Mouse (Mus musculus): ENCODE data around the gene Scp2.
"Not testable (repeated sequence)": the region's sequence is repeated elsewhere in the genome, so short reads cannot be mapped to it uniquely, and the experiment has no call there.

Gene Scp2

DNA sequence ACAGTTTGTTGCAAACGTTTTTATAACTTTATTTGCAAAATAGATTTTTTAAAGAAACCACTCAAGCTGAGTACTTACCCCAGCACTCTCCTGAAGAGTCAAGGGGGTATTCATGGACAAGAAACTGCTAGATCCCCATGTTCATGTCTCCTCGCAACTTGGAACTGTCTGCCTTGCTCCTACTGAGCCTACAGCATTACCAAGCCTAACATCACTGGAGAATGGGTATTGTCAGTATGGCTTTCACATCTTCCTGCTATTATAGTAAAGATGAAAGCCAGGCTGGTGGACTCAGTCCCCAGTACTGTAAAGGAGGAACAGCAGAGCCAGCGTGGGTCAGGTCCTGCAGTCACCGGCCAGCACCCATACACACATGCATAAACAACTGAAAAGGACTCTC lies 48.5 kb downstream of the Scp2 start, which contains the start of gene Podn:
Gene Podn, minus strand, starts transcription at position 101 of the 400 bp plus-strand sequence.
- DNase-seq (ENCODE audit: low spot score in 2 of 2): no peak

DNA sequence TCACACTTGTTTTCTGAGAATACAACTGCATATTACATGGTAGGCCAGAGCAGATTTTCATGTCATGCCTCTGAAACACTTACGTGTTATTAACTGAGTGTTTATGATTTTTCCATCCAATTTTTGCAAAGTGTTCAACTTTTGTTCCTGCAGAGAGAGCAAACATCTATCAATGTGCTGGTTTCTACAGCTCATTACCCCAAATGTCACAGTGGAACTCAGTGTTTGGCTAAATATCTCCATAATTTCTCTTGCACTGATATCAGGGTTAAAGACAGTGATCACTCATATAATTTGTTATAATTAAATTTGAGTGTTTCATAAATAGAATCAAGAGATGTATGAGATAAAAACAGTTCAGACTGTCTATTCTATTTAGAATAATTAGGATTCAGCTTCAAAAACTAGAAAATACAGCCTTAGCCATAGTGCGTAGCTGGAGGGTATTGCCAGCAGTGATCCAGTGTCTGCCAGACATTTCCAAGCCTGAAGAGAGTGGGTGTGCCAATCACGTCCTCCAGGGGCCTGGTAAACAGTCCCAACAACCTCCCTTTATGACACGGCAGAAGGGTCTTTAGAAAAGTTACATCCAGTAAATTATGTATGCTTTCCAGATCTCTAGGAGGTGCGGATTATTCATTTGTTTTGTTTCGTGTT lies 51.9 kb downstream of the Scp2 start:
- no peak for DNase-seq (ENCODE audit: low spot score in 2 of 2)

DNA sequence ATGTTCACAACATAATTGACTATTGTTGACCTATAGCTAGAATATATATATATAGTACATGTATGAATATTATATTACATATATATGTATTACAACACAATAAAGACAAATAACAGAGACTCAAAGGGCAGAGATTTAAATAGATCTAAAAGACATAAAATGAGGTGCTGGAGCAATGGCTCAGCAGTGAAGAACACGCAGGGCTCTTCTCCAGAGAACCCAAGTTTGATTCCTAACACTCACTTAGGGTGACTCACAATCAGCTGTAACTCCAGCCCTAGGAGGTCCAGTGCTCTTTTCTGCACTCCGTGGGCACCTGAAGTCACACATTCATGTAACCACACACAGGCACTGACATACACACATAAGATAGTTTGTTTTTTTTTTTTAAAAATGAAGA lies 60.8 kb downstream of the Scp2 start:
- no peak for DNase-seq (ENCODE audit: low spot score in 2 of 2)

DNA sequence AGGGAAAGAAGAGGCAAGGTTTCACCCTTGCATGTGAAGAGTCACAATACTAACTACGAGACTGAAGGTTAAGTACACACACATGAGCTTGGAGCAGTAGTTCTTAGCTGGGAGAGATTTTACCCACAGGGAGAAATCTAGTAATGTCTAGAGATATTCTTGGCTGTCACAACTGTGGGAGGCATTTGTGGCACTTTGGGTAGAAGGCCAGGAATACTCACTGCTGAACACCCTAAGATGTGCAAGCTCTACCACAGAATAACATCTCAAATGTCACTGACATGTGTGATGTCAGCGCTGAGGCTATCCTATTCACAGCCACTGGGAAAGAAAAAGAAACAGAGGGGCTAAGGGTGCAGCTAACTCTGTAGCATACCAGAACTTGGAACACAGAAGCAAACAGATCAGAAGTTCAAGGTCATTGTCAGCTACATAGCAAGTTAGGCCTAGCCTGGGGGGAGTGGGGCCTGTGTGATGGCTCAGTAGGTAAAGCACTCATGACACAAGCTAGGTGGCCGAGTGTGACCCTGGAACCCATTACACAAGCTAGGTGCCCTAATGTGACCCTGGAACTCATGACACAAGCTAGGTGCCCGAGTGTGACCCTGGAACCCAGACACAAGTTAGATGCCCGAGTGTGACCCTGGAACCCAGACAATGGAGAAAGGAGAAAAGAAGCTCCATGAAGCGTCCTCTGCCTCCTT lies 61.6 kb downstream of the Scp2 start:
- no peak for DNase-seq (ENCODE audit: low spot score in 2 of 2)

DNA sequence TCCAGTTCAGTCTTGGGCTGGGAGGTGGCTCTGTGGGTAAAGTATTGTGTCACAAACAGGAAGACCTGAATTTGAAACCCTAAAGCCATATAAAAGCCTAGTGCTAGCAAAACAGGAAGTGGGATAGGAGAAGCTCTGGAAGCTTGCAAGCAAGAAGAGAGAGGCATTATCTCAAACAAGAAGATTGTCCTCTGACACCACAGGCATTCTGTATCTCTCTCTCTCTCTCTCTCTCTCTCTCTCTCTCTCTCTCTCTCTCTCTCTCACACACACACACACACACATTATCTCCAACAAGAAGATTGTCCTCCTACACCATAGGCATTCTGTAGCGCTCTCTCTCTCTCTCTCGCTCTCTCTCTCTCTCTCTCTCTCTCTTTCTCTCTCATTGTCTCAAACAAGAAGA lies 62.4 kb downstream of the Scp2 start:
- DNase-seq (ENCODE audit: low spot score in 2 of 2): no peak

DNA sequence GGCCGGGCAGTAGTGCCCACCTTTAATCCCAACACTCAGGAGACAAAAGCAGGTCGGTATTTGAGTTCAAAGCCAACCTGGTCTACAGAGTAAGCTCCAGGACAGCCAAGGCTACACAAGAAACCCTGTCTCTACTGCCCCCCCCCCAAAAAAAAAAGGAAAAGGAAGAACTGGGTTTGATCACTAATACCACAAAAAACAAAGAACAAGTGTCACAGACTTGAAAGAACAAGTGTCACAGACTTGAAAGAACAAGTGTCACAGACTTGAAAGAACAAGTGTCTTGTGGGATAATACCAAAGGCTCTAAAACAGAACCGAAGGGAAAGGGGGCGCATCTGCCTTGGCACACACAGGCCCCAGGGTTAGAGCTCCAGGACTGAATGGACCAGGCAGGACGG lies 63.9 kb downstream of the Scp2 start:
- no peak for DNase-seq (ENCODE audit: low spot score in 2 of 2)

DNA sequence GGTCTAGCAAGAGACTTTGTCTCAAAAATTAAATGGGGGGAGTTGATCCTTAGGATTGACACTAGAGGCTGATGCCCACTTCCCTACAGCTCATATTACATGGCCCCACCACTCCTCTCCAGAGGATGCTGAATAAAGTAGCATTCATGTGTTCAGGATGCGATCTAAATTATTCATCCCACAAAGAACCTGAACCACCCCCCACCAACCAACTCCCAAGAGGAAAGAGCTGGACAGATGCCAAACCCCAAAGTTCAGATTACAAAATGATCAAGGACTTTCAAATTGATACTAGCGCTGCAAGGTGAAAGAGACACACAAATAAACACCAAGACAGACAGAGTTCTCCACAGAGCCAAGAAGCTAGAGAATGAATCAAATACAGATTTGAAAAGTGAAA lies 65.0 kb downstream of the Scp2 start:
- no peak for DNase-seq (ENCODE audit: low spot score in 2 of 2)

DNA sequence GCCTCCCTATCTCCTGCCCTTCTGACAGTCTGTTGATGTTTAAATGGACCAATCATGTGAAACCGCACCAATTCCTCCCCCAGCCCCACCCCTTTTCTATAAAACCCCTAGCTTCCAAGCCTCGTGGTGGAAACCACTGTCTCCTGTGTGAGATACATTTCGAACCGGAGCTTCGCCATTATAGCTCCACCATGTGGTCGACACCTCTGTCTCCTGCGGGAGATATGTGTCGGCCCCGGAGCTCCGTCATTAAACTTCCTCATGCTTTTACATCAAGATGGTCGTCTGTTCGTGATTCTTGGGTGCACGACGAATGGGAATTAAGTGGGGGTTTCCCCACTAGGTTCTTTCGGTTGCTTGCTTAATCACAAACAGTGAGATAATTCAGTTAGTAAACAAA lies 65.6 kb downstream of the Scp2 start:
- not testable (repeated sequence) for DNase-seq (ENCODE audit: low spot score in 2 of 2)

DNA sequence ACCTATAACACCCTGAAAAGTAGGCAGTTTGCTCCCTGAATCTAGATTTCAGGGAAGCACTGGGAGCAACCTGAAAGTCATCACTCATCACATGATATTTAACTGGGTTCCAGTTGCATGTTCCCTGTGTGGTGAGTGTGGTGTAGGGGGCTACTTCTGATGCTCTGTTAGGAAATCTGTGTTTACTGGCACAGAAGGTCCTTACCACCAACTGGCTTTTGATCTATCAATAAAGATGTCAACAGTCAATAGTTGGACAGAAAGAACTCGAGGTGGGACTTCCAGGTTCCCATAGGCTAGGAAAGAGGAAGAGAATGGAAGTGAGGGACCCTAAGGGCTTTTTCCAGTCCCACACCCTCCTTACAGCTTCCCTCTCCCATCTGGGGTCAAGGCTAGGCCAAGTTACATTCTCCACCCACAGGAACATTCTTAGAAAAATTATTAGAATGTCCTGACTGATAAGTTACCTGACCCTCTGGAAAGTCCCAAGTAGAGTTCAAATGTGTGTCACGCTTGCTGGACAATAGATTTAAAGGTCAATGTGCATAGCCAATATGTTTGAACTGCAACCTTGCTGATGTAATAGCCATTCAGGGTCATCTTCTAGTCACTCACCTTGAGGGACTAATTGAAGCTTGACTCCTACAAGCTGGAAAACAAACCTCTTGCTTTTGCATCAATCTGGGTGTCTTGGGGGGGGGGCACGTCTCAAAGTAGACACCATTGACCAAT lies 67.4 kb downstream of the Scp2 start:
- no peak for DNase-seq (ENCODE audit: low spot score in 2 of 2)

DNA sequence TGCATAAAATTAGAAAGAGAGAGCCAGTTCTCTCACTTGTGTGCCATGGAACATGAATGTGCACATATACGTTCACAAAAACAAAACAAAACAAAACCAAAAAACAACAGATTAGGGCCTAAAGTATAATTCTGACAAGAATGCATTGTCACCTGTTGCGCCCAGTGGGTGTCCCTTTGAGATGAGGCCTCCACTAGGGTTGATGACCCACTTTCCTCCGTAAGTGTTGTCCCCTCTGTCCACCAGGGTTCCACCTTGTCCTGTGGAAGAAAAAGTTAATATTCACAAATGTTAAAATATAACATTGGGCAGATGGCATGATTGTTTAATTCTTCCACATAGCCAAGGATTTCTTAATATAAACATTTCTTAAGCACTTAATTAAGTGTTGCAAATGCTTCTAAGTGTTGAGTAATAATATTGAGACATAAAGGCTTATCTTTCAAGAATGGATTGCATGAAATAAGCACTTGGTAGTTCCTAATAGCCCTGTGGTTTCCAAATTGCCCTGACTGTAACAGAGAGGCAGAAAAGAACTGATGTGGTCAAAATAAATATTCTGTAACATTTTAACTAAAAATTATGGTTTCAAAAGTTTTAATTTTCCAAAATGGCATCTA lies 70.5 kb downstream of the Scp2 start:
- no peak for DNase-seq (ENCODE audit: low spot score in 2 of 2)

DNA sequence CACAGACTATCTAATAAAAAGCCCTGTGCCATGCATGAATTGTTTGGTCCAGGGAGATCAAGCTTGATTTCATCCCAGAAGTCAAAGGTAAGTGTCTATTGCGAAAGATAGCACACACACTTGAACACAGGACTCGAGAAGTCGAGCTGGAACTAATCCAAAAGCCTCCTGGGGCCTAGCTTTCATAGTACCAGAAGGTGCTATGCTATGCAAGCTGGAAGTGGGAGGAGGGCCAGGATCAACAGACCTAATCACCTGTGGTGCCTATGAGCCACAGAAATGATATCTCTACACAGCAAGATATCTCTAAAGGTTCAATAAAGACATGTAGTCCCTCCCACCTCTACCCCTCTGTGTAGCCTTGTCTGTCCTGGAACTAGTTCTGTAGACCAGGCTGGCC lies 72.7 kb downstream of the Scp2 start:
- no peak for DNase-seq (ENCODE audit: low spot score in 2 of 2)

DNA sequence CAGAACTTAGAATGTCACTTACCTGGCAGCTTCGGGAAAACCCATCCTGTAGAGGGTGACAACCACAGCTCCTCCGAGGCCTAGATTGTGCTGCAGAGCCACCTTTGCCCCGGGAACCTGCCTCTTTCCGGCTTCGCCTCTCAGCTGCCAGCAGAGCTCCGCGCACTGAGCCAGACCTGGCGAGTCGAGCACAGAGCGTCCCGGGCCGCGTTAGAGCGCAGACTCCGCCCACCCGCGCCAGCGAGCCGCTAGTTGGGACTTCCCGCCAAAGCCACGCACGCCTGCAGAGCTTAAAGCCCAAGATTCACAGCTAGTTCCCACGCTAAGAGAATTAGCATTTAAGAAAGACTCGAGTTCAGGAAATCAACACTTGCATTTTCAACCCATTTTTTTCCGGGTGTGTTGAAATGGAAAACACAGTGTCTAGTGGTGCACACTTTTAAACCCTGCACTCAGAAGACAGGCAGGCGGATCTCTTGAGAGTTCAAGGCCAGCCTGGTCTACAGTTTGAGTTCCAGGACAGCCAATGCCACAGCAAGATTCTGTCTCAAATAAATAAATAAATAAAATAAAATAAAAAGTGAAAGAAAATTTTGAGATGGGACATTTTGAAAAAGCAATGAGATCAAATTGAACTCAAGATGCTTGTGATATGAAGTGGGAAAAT lies 73.4 kb downstream of the Scp2 start:
- DNase-seq (ENCODE audit: low spot score in 2 of 2): peak; percentile 88 to 92

DNA sequence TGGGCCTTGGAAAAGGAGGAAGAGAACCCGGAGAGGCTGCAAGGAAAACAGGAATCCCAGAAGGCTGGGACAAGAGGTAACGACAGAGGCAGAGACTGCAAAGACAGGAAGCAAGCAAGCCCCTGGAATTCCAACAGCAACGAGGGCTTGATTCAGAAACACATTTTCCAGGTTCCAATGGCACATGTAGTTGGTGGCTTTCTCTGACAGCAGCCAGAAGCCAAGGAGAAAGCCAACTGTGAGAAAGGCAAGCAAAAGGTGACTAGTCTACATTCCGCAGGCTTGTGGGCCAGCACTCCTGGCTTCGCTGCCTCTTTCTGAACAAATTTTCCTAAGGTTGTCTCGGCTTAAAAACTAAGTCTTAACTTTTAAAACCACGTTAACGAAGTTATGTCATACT lies 74.1 kb downstream of the Scp2 start:
- no peak for DNase-seq (ENCODE audit: low spot score in 2 of 2)

DNA sequence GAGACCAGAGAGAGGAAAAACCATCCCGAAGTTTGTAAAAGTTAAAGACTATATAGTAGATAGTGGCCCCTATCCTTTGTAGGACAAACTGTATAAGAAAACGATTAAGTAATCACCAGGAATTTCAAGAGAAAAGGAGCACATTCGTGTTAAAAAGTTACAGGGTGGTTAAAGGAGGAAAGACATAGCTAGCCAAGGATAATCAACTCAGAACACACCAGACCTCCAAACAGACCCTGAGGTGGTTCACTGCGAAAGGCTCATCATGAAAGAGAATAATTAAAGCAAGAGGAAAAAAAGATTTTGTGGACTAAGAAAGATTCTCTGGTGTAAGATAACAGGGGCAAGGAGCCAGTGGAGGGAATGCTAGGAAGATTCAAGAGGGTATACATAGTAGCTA lies 74.5 kb downstream of the Scp2 start:
- no peak for DNase-seq (ENCODE audit: low spot score in 2 of 2)

DNA sequence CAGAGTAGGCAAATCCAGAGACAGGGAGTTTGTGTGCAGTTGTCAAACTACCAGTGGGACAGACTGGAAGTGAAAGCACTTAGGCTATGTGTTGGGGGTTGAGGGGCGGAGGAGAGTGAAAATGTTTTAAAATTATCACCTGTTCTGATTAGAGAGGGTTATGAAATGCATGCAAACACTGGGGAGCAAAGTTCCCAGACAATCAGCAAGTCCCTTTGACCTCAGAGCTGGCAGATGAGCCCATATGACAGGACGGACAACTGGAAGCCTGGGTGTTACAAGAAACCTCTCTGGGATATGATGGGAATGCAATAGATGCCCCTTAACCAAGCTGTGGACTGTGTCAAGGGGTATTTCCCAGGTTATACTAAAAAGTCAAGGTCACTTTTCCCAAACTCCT lies 76.7 kb downstream of the Scp2 start:
- no peak for DNase-seq (ENCODE audit: low spot score in 2 of 2)

DNA sequence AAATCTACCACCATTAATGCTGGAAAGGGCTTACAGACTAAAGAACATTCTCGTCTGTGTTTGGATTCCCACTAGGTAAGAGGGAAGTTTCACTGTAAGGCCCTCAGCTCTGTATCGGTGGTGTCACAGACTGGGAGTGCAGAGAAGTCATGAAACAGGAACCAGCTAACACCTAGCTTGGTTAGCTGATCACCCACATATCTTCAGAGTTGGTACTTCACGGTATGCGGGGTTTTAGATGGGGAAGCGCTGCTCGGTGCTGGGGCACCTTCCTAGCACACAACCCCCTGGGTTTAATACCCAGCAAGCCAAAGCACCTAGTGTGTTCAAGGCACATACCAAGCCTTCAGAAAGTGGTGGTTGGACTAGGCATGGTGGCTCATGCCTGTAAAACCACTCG lies 77.5 kb downstream of the Scp2 start:
- no peak for DNase-seq (ENCODE audit: low spot score in 2 of 2)

DNA sequence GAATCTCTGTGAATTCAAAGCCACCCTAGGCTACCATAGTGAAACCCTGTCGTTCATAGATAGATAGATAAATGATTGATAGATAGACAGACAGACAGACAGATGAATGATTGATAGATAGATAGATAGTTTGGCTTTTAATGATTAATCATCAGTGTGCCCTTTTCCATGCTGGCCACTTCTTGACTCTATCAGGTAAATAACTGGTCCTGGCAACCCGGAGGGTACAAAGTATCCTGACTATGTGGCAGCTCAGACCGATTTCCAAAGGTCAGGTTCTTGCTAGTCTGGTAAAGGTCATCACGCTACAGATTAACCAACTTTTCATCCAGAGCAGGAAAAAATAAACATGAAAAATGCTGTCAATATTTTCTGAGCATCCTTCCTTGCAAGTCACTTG lies 78.2 kb downstream of the Scp2 start:
- no peak for DNase-seq (ENCODE audit: low spot score in 2 of 2)

DNA sequence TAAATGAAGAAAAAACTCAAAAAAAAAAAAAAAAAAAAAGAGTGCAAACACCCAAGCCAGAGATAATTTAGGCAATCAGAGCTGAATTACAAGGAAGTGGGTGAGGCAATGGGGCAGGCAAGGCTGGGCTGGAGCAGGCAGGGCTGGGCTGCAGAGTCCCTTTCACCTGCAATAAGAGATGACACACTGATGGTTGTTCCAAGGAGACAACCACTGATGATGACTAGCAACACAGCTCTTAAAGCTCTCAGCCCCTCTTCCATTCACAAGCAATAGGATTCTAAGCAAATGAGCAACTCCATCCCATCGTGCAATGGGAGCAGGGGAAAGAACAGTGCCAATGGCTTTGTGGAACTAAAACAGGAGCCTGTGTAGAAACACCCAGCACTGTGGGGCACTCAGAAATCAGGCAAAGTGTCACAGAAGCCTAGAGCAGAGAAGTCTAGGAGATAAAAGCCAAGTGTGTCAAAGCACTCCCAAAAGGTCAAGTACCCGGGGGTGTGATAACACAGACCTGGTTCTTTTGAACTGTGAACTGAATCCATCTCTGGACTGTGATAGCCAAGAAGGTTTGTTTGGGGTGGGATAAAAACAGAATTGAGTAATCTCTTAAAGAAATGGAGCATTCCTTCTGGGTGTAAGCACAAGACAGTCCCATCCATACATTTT lies 79.5 kb downstream of the Scp2 start:
- no peak for DNase-seq (ENCODE audit: low spot score in 2 of 2)

DNA sequence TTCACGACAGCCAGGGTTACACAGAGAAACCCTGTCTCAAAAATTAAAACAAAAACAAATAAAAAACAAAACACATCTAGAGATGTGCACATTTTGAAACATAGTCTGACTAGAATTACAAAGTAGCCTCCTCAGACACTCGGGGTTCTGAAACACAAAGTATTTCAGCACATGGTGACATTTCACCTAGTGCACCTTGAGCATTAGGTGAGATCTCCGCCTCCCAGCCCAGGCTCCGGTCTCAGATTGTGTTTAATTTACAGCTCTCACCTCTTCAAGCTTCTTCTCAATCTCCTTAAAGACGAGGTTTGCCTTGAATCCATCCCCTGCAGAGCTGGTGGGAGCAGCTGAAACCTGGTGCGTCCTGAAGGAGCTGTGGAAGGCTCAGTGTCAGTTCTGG lies 81.2 kb downstream of the Scp2 start:
- DNase-seq (ENCODE audit: low spot score in 2 of 2): no peak

DNA sequence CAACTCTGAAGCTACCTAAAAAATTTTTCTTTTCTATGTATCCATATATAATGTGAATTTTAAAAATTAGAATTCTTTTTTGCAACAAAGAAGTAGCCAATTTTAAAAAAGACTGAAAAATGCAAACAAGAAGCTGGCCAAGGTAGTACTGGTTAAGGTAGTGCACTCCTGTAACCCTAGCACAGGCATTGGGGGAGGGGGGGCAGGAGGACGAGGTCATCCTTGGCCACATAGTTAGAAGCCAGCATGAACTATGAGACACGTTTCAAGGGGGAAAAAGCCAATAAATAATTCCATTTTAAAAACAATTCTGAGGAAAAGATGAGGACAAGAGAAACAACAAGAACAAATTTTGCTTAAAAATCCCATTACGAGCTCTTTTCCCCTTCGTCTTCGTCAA lies 82.3 kb downstream of the Scp2 start:
- no peak for DNase-seq (ENCODE audit: low spot score in 2 of 2)

DNA sequence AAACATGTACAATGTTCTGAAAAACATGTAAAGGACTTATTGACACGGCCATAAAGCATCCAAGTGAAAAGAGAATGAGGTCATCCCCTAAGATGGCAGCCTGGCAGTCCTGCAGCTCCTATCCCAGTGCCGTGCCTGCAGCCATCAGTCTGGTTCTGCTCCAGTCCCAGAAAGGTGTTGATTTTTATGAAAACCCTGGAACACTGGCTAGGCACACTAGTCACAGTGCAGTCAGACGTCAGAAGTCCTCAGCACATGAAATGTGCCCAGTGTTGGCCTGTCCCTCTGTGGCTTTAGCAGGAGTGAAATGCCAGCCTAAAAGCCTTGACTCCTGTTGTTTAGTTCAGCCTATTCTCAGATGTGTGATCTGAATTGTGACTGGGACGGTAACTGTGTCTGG lies 84.0 kb downstream of the Scp2 start:
- no peak for DNase-seq (ENCODE audit: low spot score in 2 of 2)
